Mouse (Mus musculus): ENCODE measurements at regions not wholly inside any gene's neighbourhood (a gene's known extent, or its start where the extent isn't known, plus 50 kb on each side); places are given as distances from the start of the nearest gene placed in this dataset.
A peak's percentile ranks its signal among the peaks of the same experiment; 100 is the strongest.

DNA sequence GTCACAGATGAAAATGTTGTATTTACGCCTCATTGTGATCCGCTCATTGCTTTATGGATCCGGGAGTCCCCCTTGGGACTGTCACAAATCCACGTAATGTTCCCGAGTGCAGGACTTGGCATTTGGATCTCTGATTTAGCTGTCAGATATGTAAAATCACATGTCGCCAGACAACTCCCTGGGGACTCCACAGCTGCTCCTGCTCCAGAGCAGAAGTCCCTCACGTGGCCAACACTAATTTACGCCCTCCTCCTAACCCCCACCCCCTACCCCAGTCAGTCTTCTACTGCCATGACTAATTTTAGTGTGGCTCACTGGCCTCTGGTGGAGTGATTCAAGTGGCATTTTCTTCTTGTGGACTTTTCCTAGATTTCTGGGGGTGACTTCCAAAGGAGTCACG, 348.9 kb downstream of the Cd83 start:
- peak in 1 of 2 experiments; percentile 27 for DNase-seq (ENCODE audit: low spot score in 2 of 2)

DNA sequence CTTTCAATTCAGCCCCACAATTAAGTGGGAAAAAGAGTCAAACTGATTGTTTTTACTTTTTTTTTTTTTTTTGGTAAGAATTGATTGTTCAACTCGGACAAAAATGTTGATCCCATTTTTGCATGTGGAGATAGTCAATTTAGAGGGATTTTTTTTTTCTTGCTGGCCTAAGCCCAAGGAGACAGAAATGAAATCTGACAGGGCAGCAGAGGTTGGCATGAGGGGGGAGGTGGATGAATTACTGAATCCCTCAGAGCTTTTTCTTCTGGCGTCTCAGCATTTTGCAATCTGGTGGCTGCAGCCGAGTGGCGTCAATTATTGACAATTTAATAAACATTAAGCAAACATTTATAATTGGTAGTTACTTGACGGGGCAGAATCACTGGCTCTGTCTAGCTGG, 356.6 kb downstream of the Cd83 start:
- DNase-seq (ENCODE audit: low spot score in 2 of 2), result no peak

GRCm38 (mm10) chr13:44145441-44145840, 360.9 kb downstream of the Cd83 start:
- DNase-seq (ENCODE audit: low spot score in 2 of 2), result no peak

GRCm38 (mm10) chr13:44147841-44148240, 363.3 kb downstream of the Cd83 start:
- no peak for DNase-seq (ENCODE audit: low spot score in 2 of 2)

GRCm38 (mm10) chr13:44149499-44149898, 364.9 kb downstream of the Cd83 start:
- DNase-seq (ENCODE audit: low spot score in 2 of 2), result no peak

GRCm38 (mm10) chr13:44151526-44151925, 367.0 kb downstream of the Cd83 start:
- DNase-seq (ENCODE audit: low spot score in 2 of 2), result no peak

- DNase-seq (ENCODE audit: low spot score in 2 of 2), result peak; percentile 9 to 13
Observed at GRCm38 (mm10) chr13:44152806-44153613, 368.4 kb downstream of the Cd83 start.

- DNase-seq (ENCODE audit: low spot score in 2 of 2), result no peak
Observed at GRCm38 (mm10) chr13:44153784-44154183, 369.2 kb downstream of the Cd83 start.

GRCm38 (mm10) chr13:44155956-44156355, 371.4 kb downstream of the Cd83 start:
- no peak for DNase-seq (ENCODE audit: low spot score in 2 of 2)

DNA sequence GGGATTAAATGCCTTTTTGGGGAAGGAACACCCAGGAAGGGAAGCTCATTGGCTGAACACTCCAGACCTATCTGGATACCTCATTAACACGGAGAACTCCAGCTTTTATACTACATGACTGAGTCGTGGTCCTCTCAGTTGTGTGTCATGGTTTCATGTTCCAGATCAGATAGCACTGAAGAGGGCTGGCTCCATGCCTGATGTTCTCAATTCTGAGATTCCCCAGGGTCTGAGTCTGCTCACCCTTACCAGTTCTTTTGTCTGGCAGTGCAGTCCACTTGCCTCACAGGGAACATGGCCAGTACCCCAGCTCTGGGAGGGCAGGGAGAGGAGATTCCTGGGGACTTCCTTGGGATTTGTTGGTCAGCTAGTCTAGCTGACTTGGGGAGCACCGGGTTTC, 372.0 kb downstream of the Cd83 start:
- DNase-seq (ENCODE audit: low spot score in 2 of 2), result no peak

DNA sequence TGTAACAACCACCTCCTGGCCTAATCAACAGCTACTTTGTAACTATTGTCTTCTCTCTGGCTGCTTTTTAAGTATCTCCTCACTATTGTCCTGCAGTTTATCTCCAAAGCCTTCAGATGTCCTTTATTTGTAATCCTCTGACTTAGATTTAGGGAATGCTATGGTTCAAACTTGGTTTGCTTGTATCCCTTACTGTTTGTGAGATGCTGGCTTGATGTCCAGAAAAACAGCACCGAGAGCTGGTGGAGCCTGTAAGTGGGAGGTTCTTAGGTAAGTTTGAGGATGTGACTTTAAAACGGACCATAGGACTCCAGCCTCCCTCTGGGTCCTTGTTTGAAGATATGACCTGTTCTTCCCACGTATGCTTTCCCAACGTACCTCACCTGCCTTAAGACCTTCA, 372.7 kb downstream of the Cd83 start:
- no peak for DNase-seq (ENCODE audit: low spot score in 2 of 2)

GRCm38 (mm10) chr13:44158364-44158763, 373.8 kb downstream of the Cd83 start:
- DNase-seq (ENCODE audit: low spot score in 2 of 2), result no peak

- no peak for DNase-seq (ENCODE audit: low spot score in 2 of 2)
Observed at GRCm38 (mm10) chr13:44159346-44159745, 374.8 kb downstream of the Cd83 start.

- DNase-seq (ENCODE audit: low spot score in 2 of 2), result no peak
Observed at GRCm38 (mm10) chr13:44164746-44165145, 380.2 kb downstream of the Cd83 start.

DNA sequence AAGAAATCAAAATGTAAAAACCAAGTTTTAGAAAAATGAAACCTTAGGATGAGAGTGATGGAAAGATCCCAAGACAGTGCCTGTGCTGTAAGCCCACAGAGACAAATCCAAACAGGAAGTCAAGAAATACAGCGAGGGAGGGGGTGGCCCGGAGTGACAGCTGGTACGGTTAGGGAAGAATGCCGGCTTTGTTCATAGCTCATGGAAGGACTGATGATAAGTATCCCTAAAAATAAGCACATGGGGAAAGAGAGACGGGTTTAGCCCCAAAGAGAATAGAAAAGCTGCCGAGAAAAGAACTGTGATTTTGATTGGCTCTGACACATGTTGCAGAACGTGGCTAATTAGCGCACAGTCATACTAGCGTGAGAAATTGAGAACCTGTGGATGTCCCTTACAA, 382.6 kb downstream of the Cd83 start:
- no peak for DNase-seq (ENCODE audit: low spot score in 2 of 2)

- no peak for DNase-seq (ENCODE audit: low spot score in 2 of 2)
Observed at GRCm38 (mm10) chr13:44168186-44168585, 383.6 kb downstream of the Cd83 start.

- DNase-seq (ENCODE audit: low spot score in 2 of 2), result no peak
Observed at GRCm38 (mm10) chr13:44171639-44172038, 387.1 kb downstream of the Cd83 start.

DNA sequence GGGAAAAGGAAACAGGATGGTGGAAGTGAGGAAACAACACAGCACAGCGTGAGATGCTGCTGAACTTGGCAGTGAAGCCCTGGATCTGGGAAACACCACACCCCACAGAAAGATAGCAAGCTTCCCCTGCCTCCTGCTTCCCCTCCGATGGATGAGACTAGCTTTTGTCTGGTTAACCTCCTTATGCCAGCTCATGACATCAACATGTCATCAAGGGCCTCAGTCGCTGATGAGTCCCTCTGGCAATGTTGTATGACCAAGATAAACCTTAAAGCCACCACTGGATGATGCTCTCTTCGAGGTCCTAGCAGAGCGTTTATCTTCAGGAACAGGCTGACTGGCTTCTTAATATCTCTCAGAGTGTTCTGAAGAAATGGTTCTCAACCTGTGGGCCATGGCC, 388.1 kb downstream of the Cd83 start:
- DNase-seq (ENCODE audit: low spot score in 2 of 2), result no peak

GRCm38 (mm10) chr13:44174236-44174635, 389.7 kb downstream of the Cd83 start:
- no peak for DNase-seq (ENCODE audit: low spot score in 2 of 2)

- DNase-seq (ENCODE audit: low spot score in 2 of 2), result no peak
Observed at GRCm38 (mm10) chr13:44175300-44176036, 390.9 kb downstream of the Cd83 start.

- no peak for DNase-seq (ENCODE audit: low spot score in 2 of 2)
Observed at GRCm38 (mm10) chr13:44176121-44176520, 391.5 kb downstream of the Cd83 start.

DNA sequence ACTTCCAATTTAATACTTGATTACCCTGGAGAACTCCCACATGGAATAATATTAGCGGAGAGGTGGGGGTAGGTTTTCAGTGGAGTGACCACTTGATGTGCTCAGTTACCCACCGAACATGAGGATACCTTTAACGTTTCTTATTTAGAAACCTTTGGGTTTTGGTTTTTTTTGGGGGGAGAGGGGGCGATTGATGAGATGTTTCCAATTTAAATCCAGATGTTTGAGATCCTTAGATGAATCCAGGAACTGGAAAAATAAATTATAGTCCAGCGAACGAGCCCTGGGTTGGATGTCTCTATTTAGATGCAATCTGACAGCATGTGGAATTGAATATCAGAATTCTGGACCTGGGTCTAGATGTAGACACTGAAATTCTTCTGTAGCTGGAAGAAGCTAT, 393.4 kb downstream of the Cd83 start:
- DNase-seq (ENCODE audit: low spot score in 2 of 2), result no peak

- no peak for DNase-seq (ENCODE audit: low spot score in 2 of 2)
Observed at GRCm38 (mm10) chr13:44180384-44180783, 395.8 kb downstream of the Cd83 start.
